25 mouse cellular contexts compared by ENCODE assay signal in genomic region chr8:10699669-10700068, GRCm38 (mm10).
DNase-seq lines count a peak whose midpoint lies in the region; ATAC-seq and TF ChIP-seq lines count a peak whose summit lies in the region.
"Had no signal": no experiment of that assay in that cellular context is flagged by ENCODE, and none has a peak within 500 bp of the region (broad histone marks: within the 10 kb centered on the region; RNA-seq: fewer than 3 reads in every experiment).

No protein-coding gene starts in this region.

- H3K4me3 ChIP-seq in forebrain, embryonic 12.5 days (replicated peaks): no peak overlapping the region
- no peak overlapping the region for H3K4me3 ChIP-seq in forebrain, embryonic 11.5 days (ENCODE audit: low read depth, low read length)
- no peak overlapping the region for H3K4me3 ChIP-seq in midbrain, embryonic 10.5 days
- H3K4me3 ChIP-seq in midbrain, postnatal 0 days (ENCODE audit: low read depth, low read length): no peak overlapping the region
- no peak overlapping the region for H3K4me3 ChIP-seq in midbrain, embryonic 11.5 days (ENCODE audit: low read depth, low read length)
- H3K4me3 ChIP-seq in midbrain, embryonic 16.5 days (ENCODE audit: low read depth, low read length): no peak overlapping the region
- H3K4me3 ChIP-seq: gastrocnemius, adult 2 months; heart, adult 2 months; heart, embryonic 12.5 days; hindbrain, embryonic 15.5 days; layer of hippocampus, adult 2 months; limb, embryonic 12.5 days; liver, embryonic 15.5 days had no signal

- WGBS in forebrain, embryonic 12.5 days: 45% methylated on average over 9 of the region's 9 CpGs
- 57% methylated on average over 9 of the region's 9 CpGs for WGBS in forebrain, embryonic 11.5 days
- 62% methylated on average over 9 of the region's 9 CpGs for WGBS in midbrain, embryonic 10.5 days
- WGBS in midbrain, postnatal 0 days: 22% methylated on average over 9 of the region's 9 CpGs
- 48% methylated on average over 9 of the region's 9 CpGs for WGBS in midbrain, embryonic 11.5 days
- 26% methylated on average over 9 of the region's 9 CpGs for WGBS in midbrain, embryonic 16.5 days

- ATAC-seq in forebrain, embryonic 12.5 days (ENCODE audit: low FRiP score): no peak
- no peak for ATAC-seq in forebrain, embryonic 11.5 days (replicated peaks; ENCODE audit: low FRiP score)
- no peak for ATAC-seq in midbrain, postnatal 0 days (ENCODE audit: low FRiP score)
- ATAC-seq in midbrain, embryonic 11.5 days (ENCODE audit: low FRiP score): peak; percentile 22; the same call in 1 of the 2 replicates
- ATAC-seq in midbrain, embryonic 16.5 days: peak; percentile 34; the same call in 1 of the 2 replicates
- no peak for ATAC-seq in activated CD4-positive, CD25-positive, alpha-beta regulatory T cell, adult 4 months

- H3K4me1 ChIP-seq in forebrain, embryonic 12.5 days: peaks cover 34% of the 10 kb centered on the region
- H3K4me1 ChIP-seq in forebrain, embryonic 11.5 days (replicated peaks; ENCODE audit: control insufficient read depth, insufficient read depth, low read length): peaks cover 5% of the 10 kb centered on the region; the same call in 1 of the 2 replicates
- peaks cover 37% of the 10 kb centered on the region for H3K4me1 ChIP-seq in midbrain, embryonic 10.5 days
- 0 out of 2 replicates have a peak, but pooled peaks cover 4% of the 10 kb centered on the region for H3K4me1 ChIP-seq in midbrain, postnatal 0 days (ENCODE audit: insufficient read depth, low read length)
- H3K4me1 ChIP-seq in midbrain, embryonic 11.5 days (ENCODE audit: control insufficient read depth, insufficient read depth, low read length): peaks cover 20% of the 10 kb centered on the region
- peaks cover 10% of the 10 kb centered on the region for H3K4me1 ChIP-seq in midbrain, embryonic 16.5 days (ENCODE audit: control insufficient read depth, insufficient read depth, low read length)
- H3K4me1 ChIP-seq: heart, embryonic 12.5 days; limb, embryonic 12.5 days; liver, embryonic 15.5 days had no signal

- no peak for DNase-seq in forebrain, embryonic 11.5 days (ENCODE audit: low spot score)
- DNase-seq in midbrain, embryonic 10.5 days (ENCODE audit: low spot score): peak; percentile 23
- DNase-seq in midbrain, postnatal 0 days (ENCODE audit: low spot score): no peak
- no peak for DNase-seq in midbrain, embryonic 11.5 days (ENCODE audit: low spot score, missing footprints)
- DNase-seq: adrenal gland, postnatal 10 days; cerebellum, adult 11 months; cerebellum, adult 9-10 months; cerebellum, postnatal 36 days; gastrocnemius, adult 2 months; heart, adult 2 months; heart, postnatal 4 days; kidney, adult 18-20 months; kidney, postnatal 36 days; lung, embryonic 14.5 days; thymus, adult 2 months; thymus, postnatal 4 days had no signal

- H3K27me3 ChIP-seq in forebrain, embryonic 12.5 days: peaks cover 9% of the 10 kb centered on the region; the same call in 1 of the 2 replicates
- no peaks in the 10 kb centered on the region for H3K27me3 ChIP-seq in forebrain, embryonic 11.5 days (ENCODE audit: control insufficient read depth, insufficient read depth, low read length)
- H3K27me3 ChIP-seq in midbrain, embryonic 10.5 days (ENCODE audit: low read depth, poor library complexity, severe bottlenecking): no peaks in the 10 kb centered on the region
- H3K27me3 ChIP-seq in midbrain, postnatal 0 days (ENCODE audit: insufficient read depth, low read length): no peaks in the 10 kb centered on the region
- H3K27me3 ChIP-seq in midbrain, embryonic 11.5 days (ENCODE audit: control insufficient read depth, insufficient read depth, low read length): no peaks in the 10 kb centered on the region
- no peaks in the 10 kb centered on the region for H3K27me3 ChIP-seq in midbrain, embryonic 16.5 days (ENCODE audit: control insufficient read depth, insufficient read depth, low read depth, low read length)
- H3K27me3 ChIP-seq: heart, embryonic 12.5 days; hindbrain, embryonic 15.5 days; limb, embryonic 12.5 days; liver, embryonic 15.5 days had no signal

- no peak overlapping the region for H3K9ac ChIP-seq in forebrain, embryonic 12.5 days
- no peak overlapping the region for H3K9ac ChIP-seq in forebrain, embryonic 11.5 days (ENCODE audit: low read length)
- no peak overlapping the region for H3K9ac ChIP-seq in midbrain, postnatal 0 days (replicated peaks; ENCODE audit: low read length, poor library complexity, severe bottlenecking)
- H3K9ac ChIP-seq in midbrain, embryonic 11.5 days (ENCODE audit: low read length): no peak overlapping the region
- H3K9ac ChIP-seq in midbrain, embryonic 16.5 days (ENCODE audit: low read depth, low read length): no peak overlapping the region
- H3K9ac ChIP-seq: heart, embryonic 12.5 days; hindbrain, embryonic 15.5 days; limb, embryonic 12.5 days; liver, embryonic 15.5 days; lung, embryonic 14.5 days had no signal

- peak overlapping the region; percentile 27; the same call in 1 of the 2 replicates for H3K27ac ChIP-seq in forebrain, embryonic 12.5 days
- no peak overlapping the region for H3K27ac ChIP-seq in forebrain, embryonic 11.5 days (ENCODE audit: low read depth, low read length)
- peak overlapping the region; percentile 69; the same call in 1 of the 2 replicates for H3K27ac ChIP-seq in midbrain, embryonic 10.5 days (replicated peaks)
- no peak overlapping the region for H3K27ac ChIP-seq in midbrain, postnatal 0 days (ENCODE audit: low read depth, low read length)
- H3K27ac ChIP-seq in midbrain, embryonic 11.5 days (ENCODE audit: low read depth, low read length): peak overlapping the region; percentile 20; the same call in 1 of the 2 replicates
- no peak overlapping the region for H3K27ac ChIP-seq in midbrain, embryonic 16.5 days (ENCODE audit: low read length)
- H3K27ac ChIP-seq: gastrocnemius, adult 2 months; heart, adult 2 months; hindbrain, embryonic 15.5 days; layer of hippocampus, adult 2 months; limb, embryonic 12.5 days; liver, embryonic 15.5 days had no signal

- no peaks in the 10 kb centered on the region for H3K36me3 ChIP-seq in forebrain, embryonic 12.5 days (replicated peaks)
- no peaks in the 10 kb centered on the region for H3K36me3 ChIP-seq in forebrain, embryonic 11.5 days (ENCODE audit: control insufficient read depth, insufficient read depth, low read length)
- no peaks in the 10 kb centered on the region for H3K36me3 ChIP-seq in midbrain, embryonic 10.5 days
- H3K36me3 ChIP-seq in midbrain, postnatal 0 days (ENCODE audit: insufficient read depth, low read length): no peaks in the 10 kb centered on the region
- H3K36me3 ChIP-seq in midbrain, embryonic 11.5 days (ENCODE audit: control insufficient read depth, insufficient read depth, low read length): no peaks in the 10 kb centered on the region
- H3K36me3 ChIP-seq in midbrain, embryonic 16.5 days (ENCODE audit: control insufficient read depth, insufficient read depth, low read length): no peaks in the 10 kb centered on the region
- H3K36me3 ChIP-seq: G1E; heart, embryonic 12.5 days; hindbrain, embryonic 15.5 days; limb, embryonic 12.5 days; liver, embryonic 15.5 days had no signal

- no peaks in the 10 kb centered on the region for H3K9me3 ChIP-seq in forebrain, embryonic 12.5 days
- H3K9me3 ChIP-seq in forebrain, embryonic 11.5 days (ENCODE audit: control insufficient read depth, low read length): no peaks in the 10 kb centered on the region
- H3K9me3 ChIP-seq in midbrain, embryonic 10.5 days (replicated peaks): no peaks in the 10 kb centered on the region
- no peaks in the 10 kb centered on the region for H3K9me3 ChIP-seq in midbrain, postnatal 0 days (ENCODE audit: low read length)
- no peaks in the 10 kb centered on the region for H3K9me3 ChIP-seq in midbrain, embryonic 11.5 days (ENCODE audit: control insufficient read depth, low read length)
- H3K9me3 ChIP-seq in midbrain, embryonic 16.5 days (replicated peaks; ENCODE audit: control insufficient read depth, low read length, poor library complexity, severe bottlenecking): no peaks in the 10 kb centered on the region
- H3K9me3 ChIP-seq: G1E; heart, embryonic 12.5 days; hindbrain, embryonic 15.5 days; limb, embryonic 12.5 days; liver, embryonic 15.5 days had no signal

- no peak overlapping the region for H3K4me2 ChIP-seq in forebrain, embryonic 12.5 days
- H3K4me2 ChIP-seq in forebrain, embryonic 11.5 days (ENCODE audit: low read depth, low read length, severe bottlenecking): no peak overlapping the region
- no peak overlapping the region for H3K4me2 ChIP-seq in midbrain, postnatal 0 days (ENCODE audit: low read depth, low read length, poor library complexity, severe bottlenecking)
- no peak overlapping the region for H3K4me2 ChIP-seq in midbrain, embryonic 11.5 days
- H3K4me2 ChIP-seq in midbrain, embryonic 16.5 days (ENCODE audit: low read length): no peak overlapping the region
- H3K4me2 ChIP-seq: heart, embryonic 12.5 days; hindbrain, embryonic 15.5 days; limb, embryonic 12.5 days; liver, embryonic 15.5 days; lung, embryonic 14.5 days had no signal

- no peak for TF ChIP-seq CTCF in midbrain, postnatal 0 days (IDR thresholded peaks at IDR 0.05)

Comparison
In these comparisons a context has a peak if more than half of its experiments do, and no peak if none do; other contexts are left out.
1. ATAC-seq: peak in midbrain, embryonic 11.5 days (single experiment) and midbrain, embryonic 16.5 days (single experiment); none in forebrain, embryonic 12.5 days (single experiment), forebrain, embryonic 11.5 days (single experiment), midbrain, postnatal 0 days (single experiment) and activated CD4-positive, CD25-positive, alpha-beta regulatory T cell, adult 4 months (single experiment).
2. H3K27ac ChIP-seq: peak in forebrain, embryonic 12.5 days (single experiment), midbrain, embryonic 10.5 days (single experiment) and midbrain, embryonic 11.5 days (single experiment); none in forebrain, embryonic 11.5 days (single experiment), midbrain, postnatal 0 days (single experiment) and midbrain, embryonic 16.5 days (single experiment).